Comparison of ENCODE assay signal across 19 mouse cellular contexts in the genomic region with DNA sequence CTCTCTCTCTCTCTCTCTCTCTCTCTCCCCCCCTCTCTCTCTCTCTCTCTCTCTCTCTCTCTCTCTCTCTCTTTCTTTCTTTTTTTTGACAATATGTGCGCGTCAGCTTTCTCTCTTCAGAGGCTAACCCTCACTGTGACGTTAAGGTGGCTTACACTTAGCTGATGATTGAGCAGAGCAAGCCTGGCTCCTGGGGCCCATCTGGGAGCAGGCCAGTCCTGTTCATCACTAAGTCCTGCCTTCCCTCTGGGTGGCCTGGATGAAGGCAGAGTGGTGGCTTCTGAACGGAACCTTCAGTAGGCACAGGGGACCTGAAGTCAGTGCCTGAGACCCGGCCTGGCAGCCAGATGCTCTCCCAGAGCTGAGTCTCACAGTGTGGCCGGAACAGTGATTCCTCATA.
DNase-seq lines count a peak whose midpoint lies in the region; ATAC-seq lines count a peak whose summit lies in the region.
"Had no signal": no experiment of that assay in that cellular context is flagged by ENCODE, and none has a peak within 500 bp of the region (broad histone marks: within the 10 kb centered on the region; RNA-seq: fewer than 3 reads in every experiment).

No protein-coding gene starts in this region.

- peaks cover 23% of the 10 kb centered on the region for H3K36me3 ChIP-seq in megakaryocyte, embryonic 14.5 days (replicated peaks; ENCODE audit: low read length)
- no peaks in the 10 kb centered on the region for H3K36me3 ChIP-seq in hindbrain, embryonic 12.5 days
- H3K36me3 ChIP-seq: heart, embryonic 13.5 days had no signal

- no peak overlapping the region for H3K4me2 ChIP-seq in hindbrain, embryonic 12.5 days (replicated peaks)
- H3K4me2 ChIP-seq: hindbrain, embryonic 14.5 days had no signal

- peaks cover 54% of the 10 kb centered on the region for H3K4me1 ChIP-seq in megakaryocyte, embryonic 14.5 days
- H3K4me1 ChIP-seq in hindbrain, embryonic 12.5 days: peaks cover 4% of the 10 kb centered on the region; the same call in 1 of the 2 replicates

- no peak overlapping the region for H3K9ac ChIP-seq in hindbrain, embryonic 12.5 days
- H3K9ac ChIP-seq: forebrain, postnatal 0 days; heart, embryonic 13.5 days; hindbrain, embryonic 14.5 days had no signal

- 63% methylated on average over 6 of the region's 6 CpGs for WGBS in hindbrain, embryonic 12.5 days

- peaks cover 20% of the 10 kb centered on the region for H3K9me3 ChIP-seq in megakaryocyte, embryonic 14.5 days
- no peaks in the 10 kb centered on the region for H3K9me3 ChIP-seq in hindbrain, embryonic 12.5 days (replicated peaks)
- H3K9me3 ChIP-seq: heart, embryonic 13.5 days had no signal

- peak; percentile 51 for DNase-seq in CD4-positive helper T cell, adult 2 months (ENCODE audit: low read depth, low spot score)
- peak; percentile 42 for DNase-seq in CD4-positive, CD25-positive, alpha-beta regulatory T cell, adult 2 months (ENCODE audit: low read depth, low spot score)
- DNase-seq in induced T-regulatory cell, adult 2 months (ENCODE audit: low read depth): peak; percentile 26
- DNase-seq in layer of hippocampus, adult 11-12 months (ENCODE audit: low spot score): no peak
- DNase-seq: adrenal gland, adult 2 months; cerebellum, adult 11 months; cerebellum, adult 9-11 months; forebrain, postnatal 0 days; gastrocnemius, postnatal 25 days; kidney, adult 2 months; kidney, postnatal 10 days; left cerebral cortex, postnatal 4 days; midbrain, embryonic 14.5 days had no signal

- ATAC-seq in megakaryocyte, adult 5-6 weeks (ENCODE audit: poor library complexity, severe bottlenecking): no peak
- ATAC-seq in hindbrain, embryonic 12.5 days (ENCODE audit: low FRiP score): no peak
- ATAC-seq: forebrain, postnatal 0 days had no signal

- H3K4me3 ChIP-seq in megakaryocyte, embryonic 14.5 days (replicated peaks): peak overlapping the region; percentile 10
- no peak overlapping the region for H3K4me3 ChIP-seq in hindbrain, embryonic 12.5 days
- H3K4me3 ChIP-seq: heart, adult 2 months; heart, embryonic 13.5 days had no signal

- H3K27ac ChIP-seq in hindbrain, embryonic 12.5 days: no peak overlapping the region
- H3K27ac ChIP-seq: heart, adult 2 months; heart, embryonic 13.5 days; hindbrain, embryonic 14.5 days had no signal

- no peaks in the 10 kb centered on the region for H3K27me3 ChIP-seq in megakaryocyte, embryonic 14.5 days (replicated peaks)
- no peaks in the 10 kb centered on the region for H3K27me3 ChIP-seq in hindbrain, embryonic 12.5 days
- H3K27me3 ChIP-seq: heart, embryonic 13.5 days had no signal
